Mouse (Mus musculus): Measurements from ENCODE around the gene Ina. TPM values are rescaled to one million over a fixed set of nuclear protein-coding genes. Genes with fewer than 3 reads are reported as not detected.

The Ina gene
- polyA plus RNA-seq, 1 experiment from 2014 or later = 0.37 TPM

- ATAC-seq (ENCODE audit: insufficient read depth) = 0 out of 2 replicates have a peak, but pooled peaks have one; percentile 56
- Histone ChIP-seq H3K9ac (no peak overlapping the region), H3K27ac (ENCODE audit: low read depth) (peak overlapping the region; percentile 70), H3K4me3 (ENCODE audit: low read depth, low read length) (no peak overlapping the region), H3K4me1 (ENCODE audit: insufficient read depth) (peaks cover 7% of the 10 kb centered on the region; the same call in 1 of the 2 replicates), H3K27me3 (ENCODE audit: insufficient read depth, low read length) (no peaks in the 10 kb centered on the region), H3K4me2 (peak overlapping the region; percentile 23; the same call in 1 of the 2 replicates), H3K9me3 (ENCODE audit: low read depth, low read length) (no peaks in the 10 kb centered on the region), H3K36me3 (ENCODE audit: insufficient read depth) (no peaks in the 10 kb centered on the region)
- TF ChIP-seq CTCF (IDR thresholded peaks at IDR 0.05; ENCODE audit: low read depth) = no peak
- DNase-seq = peak; percentile 46
- WGBS = 35% methylated on average over 13 of the region's 13 CpGs
Observed at GRCm38 (mm10) chr19:46970121-46970729, 44.3 kb upstream of the Ina start.

GRCm38 (mm10) chr19:46971051-46971689 is 43.3 kb upstream of the Ina start:
- Histone ChIP-seq H3K27ac (ENCODE audit: low read depth) (peak overlapping the region; percentile 59; the same call in 1 of the 2 replicates), H3K9me3 (ENCODE audit: low read depth, low read length) (no peaks in the 10 kb centered on the region), H3K9ac (no peak overlapping the region), H3K27me3 (ENCODE audit: insufficient read depth, low read length) (no peaks in the 10 kb centered on the region), H3K4me2 (no peak overlapping the region), H3K4me3 (ENCODE audit: low read depth, low read length) (no peak overlapping the region), H3K36me3 (ENCODE audit: insufficient read depth) (no peaks in the 10 kb centered on the region), H3K4me1 (ENCODE audit: insufficient read depth) (peaks cover 7% of the 10 kb centered on the region; the same call in 1 of the 2 replicates)
- 57% methylated on average over 8 of the region's 8 CpGs for WGBS
- peak; percentile 16 for DNase-seq
- no peak for TF ChIP-seq CTCF (IDR thresholded peaks at IDR 0.05; ENCODE audit: low read depth)
- 0 out of 2 replicates have a peak, but pooled peaks have one; percentile 28 for ATAC-seq (ENCODE audit: insufficient read depth)

- ATAC-seq (ENCODE audit: insufficient read depth) = no peak
- TF ChIP-seq CTCF (IDR thresholded peaks at IDR 0.05; ENCODE audit: low read depth) = no peak
- Histone ChIP-seq H3K9ac (no peak overlapping the region), H3K4me1 (ENCODE audit: insufficient read depth) (peaks cover 7% of the 10 kb centered on the region; the same call in 1 of the 2 replicates), H3K4me2 (no peak overlapping the region), H3K27ac (ENCODE audit: low read depth) (0 out of 2 replicates have a peak overlapping the region, but pooled peaks have one; percentile 59), H3K27me3 (ENCODE audit: insufficient read depth, low read length) (no peaks in the 10 kb centered on the region), H3K4me3 (ENCODE audit: low read depth, low read length) (no peak overlapping the region), H3K9me3 (ENCODE audit: low read depth, low read length) (no peaks in the 10 kb centered on the region), H3K36me3 (ENCODE audit: insufficient read depth) (no peaks in the 10 kb centered on the region)
- WGBS = 62% methylated on average over 9 of the region's 9 CpGs
- DNase-seq = peak; percentile 27
Observed at GRCm38 (mm10) chr19:46971712-46972111, 42.8 kb upstream of the Ina start.

GRCm38 (mm10) chr19:46972159-46972558 is 42.3 kb upstream of the Ina start:
- no peak for TF ChIP-seq CTCF (IDR thresholded peaks at IDR 0.05; ENCODE audit: low read depth)
- H3K9me3 ChIP-seq (ENCODE audit: low read depth, low read length) = no peaks in the 10 kb centered on the region
- no peaks in the 10 kb centered on the region for H3K27me3 ChIP-seq (ENCODE audit: insufficient read depth, low read length)
- ATAC-seq (ENCODE audit: insufficient read depth) (no peak), DNase-seq (no peak)
- H3K4me1 ChIP-seq (ENCODE audit: insufficient read depth) = peaks cover 7% of the 10 kb centered on the region; the same call in 1 of the 2 replicates
- H3K27ac ChIP-seq (ENCODE audit: low read depth) = no peak overlapping the region
- no peaks in the 10 kb centered on the region for H3K36me3 ChIP-seq (ENCODE audit: insufficient read depth)
- no peak overlapping the region for H3K4me2 ChIP-seq
- whole genome bisulfite sequencing = 87% methylated on average over 3 of the region's 3 CpGs
- H3K4me3 ChIP-seq (ENCODE audit: low read depth, low read length) = no peak overlapping the region
- no peak overlapping the region for H3K9ac ChIP-seq

- no peak for ATAC-seq (ENCODE audit: insufficient read depth)
- DNase-seq = peak; percentile 24
- no peaks in the 10 kb centered on the region for H3K9me3 ChIP-seq (ENCODE audit: low read depth, low read length)
Observed at GRCm38 (mm10) chr19:46975565-46975964, 38.9 kb upstream of the Ina start.

GRCm38 (mm10) chr19:46975997-46976396 is 38.5 kb upstream of the Ina start:
- H3K9me3 ChIP-seq (ENCODE audit: low read depth, low read length) = no peaks in the 10 kb centered on the region
- H3K4me2 ChIP-seq = no peak overlapping the region
- no peaks in the 10 kb centered on the region for H3K27me3 ChIP-seq (ENCODE audit: insufficient read depth, low read length)
- ATAC-seq (ENCODE audit: insufficient read depth) (no peak), DNase-seq (no peak)
- no peak for TF ChIP-seq CTCF (IDR thresholded peaks at IDR 0.05; ENCODE audit: low read depth)
- H3K9ac ChIP-seq = no peak overlapping the region
- no peaks in the 10 kb centered on the region; the same call in 1 of the 2 replicates for H3K4me1 ChIP-seq (ENCODE audit: insufficient read depth)
- H3K4me3 ChIP-seq (ENCODE audit: low read depth, low read length) = no peak overlapping the region
- WGBS = 74% methylated on average over 8 of the region's 8 CpGs
- no peaks in the 10 kb centered on the region for H3K36me3 ChIP-seq (ENCODE audit: insufficient read depth)
- no peak overlapping the region for H3K27ac ChIP-seq (ENCODE audit: low read depth)

More at GRCm38 (mm10) chr19:46975565-46975964, 38.9 kb upstream of the Ina start:
- Histone ChIP-seq H3K4me3 (ENCODE audit: low read depth, low read length) (no peak overlapping the region), H3K9ac (no peak overlapping the region), H3K36me3 (ENCODE audit: insufficient read depth) (no peaks in the 10 kb centered on the region), H3K27me3 (ENCODE audit: insufficient read depth, low read length) (no peaks in the 10 kb centered on the region), H3K27ac (ENCODE audit: low read depth) (no peak overlapping the region), H3K4me1 (ENCODE audit: insufficient read depth) (no peaks in the 10 kb centered on the region; the same call in 1 of the 2 replicates), H3K4me2 (no peak overlapping the region)
- 52% methylated on average over 4 of the region's 4 CpGs for WGBS
- TF ChIP-seq CTCF (IDR thresholded peaks at IDR 0.05; ENCODE audit: low read depth) = no peak

- WGBS = 49% methylated on average over 2 of the region's 2 CpGs
- H3K27ac ChIP-seq (ENCODE audit: low read depth) = no peak overlapping the region
- ATAC-seq (ENCODE audit: insufficient read depth) = no peak
- no peak overlapping the region for H3K4me3 ChIP-seq (ENCODE audit: low read depth, low read length)
- no peak for TF ChIP-seq CTCF (IDR thresholded peaks at IDR 0.05; ENCODE audit: low read depth)
- H3K9me3 ChIP-seq (ENCODE audit: low read depth, low read length) = no peaks in the 10 kb centered on the region
- no peak overlapping the region for H3K4me2 ChIP-seq
- H3K4me1 ChIP-seq (ENCODE audit: insufficient read depth) = no peaks in the 10 kb centered on the region; the same call in 1 of the 2 replicates
- no peak overlapping the region for H3K9ac ChIP-seq
- DNase-seq = no peak
- no peaks in the 10 kb centered on the region for H3K36me3 ChIP-seq (ENCODE audit: insufficient read depth)
- H3K27me3 ChIP-seq (ENCODE audit: insufficient read depth, low read length) = no peaks in the 10 kb centered on the region
Observed at GRCm38 (mm10) chr19:46976743-46977142, 37.8 kb upstream of the Ina start.
